Mouse (Mus musculus) cerebellum, adult 2 months (tissue): ENCODE results near the gene Stbd1.

Experiments
- CTCF ChIP-seq: fragments of 200-500 bp; IDR thresholded peaks from 2 replicates; pipeline ENCODE4 v1.5.1; 2011; ENCODE audit warnings: low read depth, mild to moderate bottlenecking, control low read depth, low read length, moderate library complexity, borderline replicate concordance; ENCODE audit not compliant: insufficient read depth
- POLR2A ChIP-seq: fragments of 200-500 bp; IDR thresholded peaks from 2 replicates; pipeline ENCODE4 v1.6.1; 2011; ENCODE audit warnings: low read length, control low read depth, borderline replicate concordance; ENCODE audit not compliant: insufficient read depth

DNA sequence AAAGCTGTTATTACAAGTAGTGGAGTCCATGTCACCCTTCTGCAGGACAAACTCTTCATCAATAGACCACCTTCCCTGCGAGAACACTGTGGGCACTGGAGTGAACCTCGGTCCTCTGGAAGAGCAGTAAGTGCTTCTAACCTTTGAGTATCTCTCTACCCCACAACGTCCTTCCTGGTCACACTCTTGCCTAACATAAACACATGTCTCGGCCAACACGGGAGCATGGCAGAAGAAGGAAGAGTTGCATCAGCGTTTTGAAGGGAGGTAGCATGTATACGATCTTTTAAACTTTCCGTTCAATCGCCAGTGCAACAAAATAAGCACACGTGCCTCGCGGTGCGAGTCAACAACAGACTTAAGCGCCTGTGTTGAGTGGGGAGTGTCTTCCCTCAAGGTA lies 23.3 kb upstream of the Stbd1 start:
- TF ChIP-seq CTCF = no peak
- no peak for TF ChIP-seq POLR2A
